Mouse (Mus musculus) small intestine, adult 2 months (tissue): Measurements from ENCODE around the gene Grtp1.

Experiments used
- CTCF ChIP-seq: fragments of 200-500 bp; IDR thresholded peaks from 2 replicates; pipeline ENCODE4 v1.5.1; 2012; ENCODE audit warnings: low read depth, mild to moderate bottlenecking, control low read depth, inconsistent platforms, low read length, moderate library complexity, mixed read lengths; ENCODE audit not compliant: insufficient replicate concordance, insufficient read length; ENCODE audit errors: extremely low read depth
- POLR2A ChIP-seq: fragments of 200-500 bp; IDR thresholded peaks from 2 replicates; pipeline ENCODE4 v1.6.1; 2012; ENCODE audit warnings: low read depth, mild to moderate bottlenecking, control low read depth, inconsistent platforms, low read length, moderate library complexity

DNA sequence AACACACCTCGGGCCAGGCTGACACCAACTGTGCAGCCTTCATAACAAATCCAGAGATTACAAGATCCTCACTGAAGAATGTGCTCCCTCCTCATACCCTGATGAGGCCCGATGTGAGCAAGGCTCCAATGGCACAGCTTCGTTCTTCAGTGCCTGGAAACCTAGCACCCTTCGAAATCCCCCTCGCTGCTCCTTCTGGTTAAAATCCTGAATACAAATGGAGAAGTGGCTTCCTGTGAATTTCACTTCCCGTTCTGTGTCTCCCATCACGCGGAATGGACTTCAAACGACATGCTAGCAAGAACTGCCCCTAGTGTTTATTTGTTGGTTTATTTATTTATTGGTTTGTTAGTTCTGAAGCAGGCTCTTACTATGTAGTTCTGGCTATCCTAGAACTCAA is 45.1 kb downstream of the Grtp1 start:
- TF ChIP-seq POLR2A (no peak), CTCF (no peak)
